8 mouse cellular contexts compared by ENCODE assay signal in the genomic region with DNA sequence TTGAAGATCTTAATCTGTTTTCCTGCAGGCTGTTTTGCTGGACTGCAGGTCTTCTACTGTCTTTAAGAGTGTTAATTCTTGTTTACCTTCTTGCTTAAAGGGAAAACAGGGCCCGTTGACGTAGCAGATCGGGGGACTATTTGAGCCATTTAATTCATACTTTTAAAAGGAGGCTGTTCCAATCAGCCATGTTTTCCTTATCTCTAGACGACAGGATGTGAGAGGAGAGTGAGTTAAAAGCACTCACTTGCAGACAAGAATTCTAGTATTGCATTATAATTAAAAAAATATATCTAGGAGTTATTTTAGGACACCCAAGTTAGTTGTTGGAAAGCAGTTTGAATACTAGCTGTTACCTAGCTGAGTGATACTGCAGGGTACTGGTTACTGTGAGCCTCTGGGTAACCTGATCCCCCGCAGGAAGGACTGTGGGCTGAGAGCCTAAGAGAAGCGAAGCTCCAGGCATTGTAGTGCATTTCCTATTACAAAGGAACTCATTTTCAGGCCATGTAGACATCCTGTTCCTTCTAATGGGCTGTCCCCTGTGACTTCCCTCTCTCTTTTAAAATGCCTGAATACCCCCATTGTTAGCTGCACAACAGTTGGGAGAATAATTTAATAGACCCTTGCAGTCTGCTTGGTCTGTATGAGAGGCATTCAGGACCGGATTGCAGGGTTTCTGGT. TPM values are rescaled to one million over a fixed set of nuclear protein-coding genes. Genes with fewer than 3 reads are reported as not detected.
DNase-seq lines count a peak whose midpoint lies in the region; ATAC-seq and TF ChIP-seq lines count a peak whose summit lies in the region.

No protein-coding gene starts in this region.

- H3K9me3 ChIP-seq in heart, embryonic 14.5 days (ENCODE audit: control insufficient read depth, low read length) = no peaks in the 10 kb centered on the region
- H3K9me3 ChIP-seq in midbrain, embryonic 11.5 days (ENCODE audit: control insufficient read depth, low read length) = no peaks in the 10 kb centered on the region

- H3K4me1 ChIP-seq in heart, embryonic 14.5 days (ENCODE audit: control insufficient read depth in 2 of 2, insufficient read depth in 2 of 2, low read length in 2 of 2) = peaks cover 14 to 32% of the 10 kb centered on the region in 2 experiments
- peaks cover 49% of the 10 kb centered on the region for H3K4me1 ChIP-seq in midbrain, embryonic 11.5 days (ENCODE audit: control insufficient read depth, insufficient read depth, low read length)

- no peak for TF ChIP-seq POLR2A in brain, embryonic 14.5 days (IDR thresholded peaks at IDR 0.05; ENCODE audit: borderline replicate concordance, extremely low read depth, insufficient read depth, insufficient read length, poor library complexity, severe bottlenecking)

- WGBS in heart, embryonic 14.5 days = 6% methylated on average over 7 of the region's 7 CpGs
- WGBS in midbrain, embryonic 11.5 days = 2% methylated on average over 7 of the region's 7 CpGs

- H3K4me2 ChIP-seq in heart, embryonic 14.5 days (ENCODE audit: low read length) = peak overlapping the region; percentile 75
- peak overlapping the region; percentile 62 for H3K4me2 ChIP-seq in midbrain, embryonic 11.5 days

- H3K36me3 ChIP-seq in heart, embryonic 14.5 days (ENCODE audit: control insufficient read depth, insufficient read depth, low read length) = peaks cover 23% of the 10 kb centered on the region
- no peaks in the 10 kb centered on the region for H3K36me3 ChIP-seq in midbrain, embryonic 11.5 days (ENCODE audit: control insufficient read depth, insufficient read depth, low read length)

- peak; percentile 42 for DNase-seq in kidney, adult 18-20 months
- DNase-seq in kidney, adult 11 months = no peak
- peak; percentile 83 for DNase-seq in brain, embryonic 14.5 days (ENCODE audit: low read depth)
- DNase-seq in kidney, postnatal 36 days = peak; percentile 43 to 58
- DNase-seq in midbrain, embryonic 11.5 days (ENCODE audit: low spot score, missing footprints) = peak; percentile 89
- no peak for DNase-seq in right cerebral cortex, adult 18-20 months
- DNase-seq in thymus, postnatal 25 days = no peak

- peak overlapping the region; percentile 94 to 96 for H3K27ac ChIP-seq in heart, embryonic 14.5 days (replicated peaks in 1 of 2; ENCODE audit: control insufficient read depth in 1 of 2, insufficient read depth in 1 of 2, low read depth in 2 of 2, low read length in 2 of 2)
- no peak overlapping the region for H3K27ac ChIP-seq in midbrain, embryonic 11.5 days (ENCODE audit: low read depth, low read length)

- ATAC-seq in heart, embryonic 14.5 days (ENCODE audit: insufficient number of reproducible peaks, insufficient read depth, low FRiP score, low read depth) = no peak
- ATAC-seq in midbrain, embryonic 11.5 days (ENCODE audit: low FRiP score) = no peak

- TF ChIP-seq CTCF in brain, embryonic 14.5 days (IDR thresholded peaks at IDR 0.05; ENCODE audit: borderline replicate concordance, extremely low read depth, insufficient read depth, insufficient read length) = no peak

- peak overlapping the region; percentile 90 for H3K9ac ChIP-seq in heart, embryonic 14.5 days (ENCODE audit: low read length)
- H3K9ac ChIP-seq in midbrain, embryonic 11.5 days (ENCODE audit: low read length) = peak overlapping the region; percentile 76

- peak overlapping the region; percentile 59 to 90 for H3K4me3 ChIP-seq in heart, embryonic 14.5 days (ENCODE audit: control insufficient read depth in 1 of 2, insufficient read depth in 1 of 2, low read depth in 1 of 2, low read length in 2 of 2)
- H3K4me3 ChIP-seq in midbrain, embryonic 11.5 days (ENCODE audit: low read depth, low read length) = peak overlapping the region; percentile 51

- H3K27me3 ChIP-seq in heart, embryonic 14.5 days (ENCODE audit: control insufficient read depth, insufficient read depth, low read length) = no peaks in the 10 kb centered on the region
- peaks cover 11% of the 10 kb centered on the region for H3K27me3 ChIP-seq in midbrain, embryonic 11.5 days (ENCODE audit: control insufficient read depth, insufficient read depth, low read length)

RNA-seq across cellular contexts. Expression of a gene that starts 2.1 kb away (rescaled TPM):
- 31.8 and 35.9 TPM in 2 replicates for polyA plus RNA-seq in brain, embryonic 14.5 days (2012; rRNA removed)
- 42.4 and 43.4 TPM in 2 replicates for polyA plus RNA-seq in heart, embryonic 14.5 days (2014; fragmentation: Nextera tagmentation; extraction: Ambion mirVana)
- 36.8 and 41.9 TPM in 2 replicates for polyA plus RNA-seq in midbrain, embryonic 11.5 days (2014; fragmentation: Nextera tagmentation; extraction: Ambion mirVana)

Comparison
In these comparisons a context has a peak if more than half of its experiments do, and no peak if none do; other contexts are left out.
1. DNase-seq: peak in kidney, adult 18-20 months (single experiment), brain, embryonic 14.5 days (single experiment), kidney, postnatal 36 days (2 of 2) and midbrain, embryonic 11.5 days (single experiment); none in kidney, adult 11 months (single experiment), right cerebral cortex, adult 18-20 months (single experiment) and thymus, postnatal 25 days (single experiment).